ENCODE assay signal across 14 mouse cellular contexts in genomic region chr17:90704773-90705172, GRCm38 (mm10).
DNase-seq lines count a peak whose midpoint lies in the region; ATAC-seq and TF ChIP-seq lines count a peak whose summit lies in the region.
"Had no signal": no experiment of that assay in that cellular context is flagged by ENCODE, and none has a peak within 500 bp of the region (broad histone marks: within the 10 kb centered on the region; RNA-seq: fewer than 3 reads in every experiment).

No protein-coding gene starts in this region.

- 66% methylated on average over 4 of the region's 4 CpGs for WGBS in embryonic facial prominence, embryonic 14.5 days
- WGBS in embryonic facial prominence, embryonic 10.5 days, result 85% methylated on average over 4 of the region's 4 CpGs
- 34% methylated on average over 4 of the region's 4 CpGs for WGBS in hindbrain, postnatal 0 days
- WGBS in midbrain, embryonic 16.5 days, result 32% methylated on average over 4 of the region's 4 CpGs
- WGBS in lung, postnatal 0 days, result 82% methylated on average over 4 of the region's 4 CpGs

- no peak overlapping the region for H3K27ac ChIP-seq in embryonic facial prominence, embryonic 14.5 days (replicated peaks; ENCODE audit: low read depth, low read length)
- H3K27ac ChIP-seq in embryonic facial prominence, embryonic 10.5 days (replicated peaks), result no peak overlapping the region
- H3K27ac ChIP-seq in cortical plate, adult 2 months (ENCODE audit: insufficient read depth, low read length), result 0 out of 2 replicates have a peak overlapping the region, but pooled peaks have one; percentile 30
- H3K27ac ChIP-seq in hindbrain, postnatal 0 days, result 0 out of 2 replicates have a peak overlapping the region, but pooled peaks have one; percentile 8
- H3K27ac ChIP-seq in midbrain, embryonic 16.5 days (ENCODE audit: low read length), result no peak overlapping the region; the same call in 1 of the 2 replicates
- H3K27ac ChIP-seq in lung, postnatal 0 days (ENCODE audit: low read length), result no peak overlapping the region
- H3K27ac ChIP-seq: embryonic facial prominence, embryonic 12.5 days had no signal

- no peak for TF ChIP-seq POLR2A in cortical plate, adult 2 months (IDR thresholded peaks at IDR 0.05; ENCODE audit: extremely low read depth, insufficient read depth, low read length)

- no peaks in the 10 kb centered on the region for H3K4me1 ChIP-seq in embryonic facial prominence, embryonic 14.5 days (ENCODE audit: control insufficient read depth, insufficient read depth, low read length)
- H3K4me1 ChIP-seq in embryonic facial prominence, embryonic 10.5 days, result no peaks in the 10 kb centered on the region
- peaks cover 3% of the 10 kb centered on the region; the same call in 1 of the 2 replicates for H3K4me1 ChIP-seq in cortical plate, adult 2 months (ENCODE audit: control insufficient read depth, insufficient read depth, low read length)
- H3K4me1 ChIP-seq in hindbrain, postnatal 0 days (ENCODE audit: insufficient read depth, low read length), result 0 out of 2 replicates have a peak, but pooled peaks cover 3% of the 10 kb centered on the region
- peaks cover 2% of the 10 kb centered on the region for H3K4me1 ChIP-seq in midbrain, embryonic 16.5 days (ENCODE audit: control insufficient read depth, insufficient read depth, low read length)
- no peaks in the 10 kb centered on the region for H3K4me1 ChIP-seq in lung, postnatal 0 days (ENCODE audit: insufficient read depth, low read depth, low read length)
- H3K4me1 ChIP-seq: embryonic facial prominence, embryonic 12.5 days had no signal

- DNase-seq in embryonic facial prominence, embryonic 14.5 days (ENCODE audit: low spot score), result no peak
- no peak for DNase-seq in embryonic facial prominence, embryonic 10.5 days (ENCODE audit: low spot score)
- peak; percentile 32 for DNase-seq in hindbrain, postnatal 0 days (ENCODE audit: low spot score)
- no peak for DNase-seq in lung, postnatal 0 days (ENCODE audit: low spot score)
- DNase-seq in urinary bladder, adult 18-20 months (ENCODE audit: low spot score in 2 of 2), result no peak
- no peak for DNase-seq in spleen, postnatal 14 days (ENCODE audit: low spot score in 2 of 2)
- DNase-seq: gastrocnemius, postnatal 25 days; kidney, adult 8-10 months; lung, embryonic 14.5 days; thymus, adult 18-20 months had no signal

- no peak overlapping the region for H3K9ac ChIP-seq in embryonic facial prominence, embryonic 14.5 days (ENCODE audit: low read depth, low read length)
- H3K9ac ChIP-seq in hindbrain, postnatal 0 days (replicated peaks; ENCODE audit: low read length), result no peak overlapping the region
- no peak overlapping the region for H3K9ac ChIP-seq in midbrain, embryonic 16.5 days (ENCODE audit: low read depth, low read length)
- no peak overlapping the region for H3K9ac ChIP-seq in lung, postnatal 0 days (replicated peaks; ENCODE audit: low read depth)
- H3K9ac ChIP-seq: embryonic facial prominence, embryonic 12.5 days; lung, embryonic 14.5 days had no signal

- no peaks in the 10 kb centered on the region for H3K9me3 ChIP-seq in embryonic facial prominence, embryonic 14.5 days (ENCODE audit: control insufficient read depth, low read length)
- H3K9me3 ChIP-seq in embryonic facial prominence, embryonic 10.5 days, result no peaks in the 10 kb centered on the region
- H3K9me3 ChIP-seq in hindbrain, postnatal 0 days (ENCODE audit: low read length), result no peaks in the 10 kb centered on the region
- H3K9me3 ChIP-seq in midbrain, embryonic 16.5 days (replicated peaks; ENCODE audit: control insufficient read depth, low read length, poor library complexity, severe bottlenecking), result no peaks in the 10 kb centered on the region
- H3K9me3 ChIP-seq in lung, postnatal 0 days (ENCODE audit: low read length), result no peaks in the 10 kb centered on the region
- H3K9me3 ChIP-seq: embryonic facial prominence, embryonic 12.5 days; G1E had no signal

- H3K27me3 ChIP-seq in embryonic facial prominence, embryonic 14.5 days (replicated peaks; ENCODE audit: control insufficient read depth, insufficient read depth, low read length), result no peaks in the 10 kb centered on the region
- H3K27me3 ChIP-seq in embryonic facial prominence, embryonic 10.5 days (replicated peaks; ENCODE audit: low read depth, poor library complexity, severe bottlenecking), result no peaks in the 10 kb centered on the region
- H3K27me3 ChIP-seq in hindbrain, postnatal 0 days (ENCODE audit: insufficient read depth, low read length), result no peaks in the 10 kb centered on the region
- H3K27me3 ChIP-seq in midbrain, embryonic 16.5 days (ENCODE audit: control insufficient read depth, insufficient read depth, low read depth, low read length), result no peaks in the 10 kb centered on the region
- H3K27me3 ChIP-seq in lung, postnatal 0 days (replicated peaks; ENCODE audit: insufficient read depth, low read length), result no peaks in the 10 kb centered on the region
- H3K27me3 ChIP-seq: embryonic facial prominence, embryonic 12.5 days had no signal

- peak; percentile 47; the same call in 1 of the 2 replicates for ATAC-seq in embryonic facial prominence, embryonic 14.5 days (ENCODE audit: low read depth)
- ATAC-seq in hindbrain, postnatal 0 days, result 0 out of 2 replicates have a peak, but pooled peaks have one; percentile 64
- ATAC-seq in midbrain, embryonic 16.5 days, result peak; percentile 85
- ATAC-seq in lung, postnatal 0 days, result no peak

- no peak overlapping the region for H3K4me3 ChIP-seq in embryonic facial prominence, embryonic 14.5 days (ENCODE audit: low read depth, low read length)
- no peak overlapping the region for H3K4me3 ChIP-seq in embryonic facial prominence, embryonic 10.5 days
- no peak overlapping the region for H3K4me3 ChIP-seq in cortical plate, adult 2 months (ENCODE audit: insufficient read depth, low read length)
- H3K4me3 ChIP-seq in hindbrain, postnatal 0 days (ENCODE audit: low read length), result no peak overlapping the region
- H3K4me3 ChIP-seq in midbrain, embryonic 16.5 days (ENCODE audit: low read depth, low read length), result no peak overlapping the region
- H3K4me3 ChIP-seq in lung, postnatal 0 days (ENCODE audit: low read depth, low read length), result no peak overlapping the region
- H3K4me3 ChIP-seq: embryonic facial prominence, embryonic 12.5 days had no signal

- no peak for TF ChIP-seq CTCF in cortical plate, adult 2 months (IDR thresholded peaks at IDR 0.05; ENCODE audit: extremely low read depth, insufficient read depth, low read length)
- TF ChIP-seq CTCF in hindbrain, postnatal 0 days (IDR thresholded peaks at IDR 0.05; ENCODE audit: low read depth), result no peak
- TF ChIP-seq CTCF in lung, postnatal 0 days (IDR thresholded peaks at IDR 0.05), result no peak

- no peak overlapping the region for H3K4me2 ChIP-seq in embryonic facial prominence, embryonic 14.5 days (ENCODE audit: low read depth, low read length)
- no peak overlapping the region for H3K4me2 ChIP-seq in hindbrain, postnatal 0 days (ENCODE audit: low read depth, low read length)
- H3K4me2 ChIP-seq in midbrain, embryonic 16.5 days (ENCODE audit: low read length), result no peak overlapping the region
- H3K4me2 ChIP-seq in lung, postnatal 0 days (replicated peaks; ENCODE audit: low read depth, low read length), result no peak overlapping the region
- H3K4me2 ChIP-seq: embryonic facial prominence, embryonic 12.5 days; lung, embryonic 14.5 days had no signal

- no peaks in the 10 kb centered on the region for H3K36me3 ChIP-seq in embryonic facial prominence, embryonic 14.5 days (ENCODE audit: control insufficient read depth, insufficient read depth, low read length)
- no peaks in the 10 kb centered on the region for H3K36me3 ChIP-seq in embryonic facial prominence, embryonic 10.5 days (replicated peaks)
- H3K36me3 ChIP-seq in hindbrain, postnatal 0 days (ENCODE audit: insufficient read depth, low read length), result no peaks in the 10 kb centered on the region; the same call in 1 of the 2 replicates
- H3K36me3 ChIP-seq in midbrain, embryonic 16.5 days (ENCODE audit: control insufficient read depth, insufficient read depth, low read length), result no peaks in the 10 kb centered on the region
- H3K36me3 ChIP-seq in lung, postnatal 0 days (ENCODE audit: insufficient read depth, low read length), result no peaks in the 10 kb centered on the region
- H3K36me3 ChIP-seq: embryonic facial prominence, embryonic 12.5 days; G1E had no signal

- no peak for TF ChIP-seq EP300 in lung, postnatal 0 days (IDR thresholded peaks at IDR 0.05)

Comparison
In these comparisons a context has a peak if more than half of its experiments do, and no peak if none do; other contexts are left out.
1. H3K27ac ChIP-seq: peak in cortical plate, adult 2 months (single experiment) and hindbrain, postnatal 0 days (single experiment); none in embryonic facial prominence, embryonic 14.5 days (single experiment), embryonic facial prominence, embryonic 10.5 days (single experiment), midbrain, embryonic 16.5 days (single experiment) and lung, postnatal 0 days (single experiment).